Mouse (Mus musculus): ENCODE results near the gene Ccnb2. TPM values are rescaled to one million over a fixed set of nuclear protein-coding genes. Genes with fewer than 3 reads are reported as not detected.

Ccnb2 gene
- total and polyA plus RNA-seq, 2 experiments: 0.17 to 0.37 TPM

GRCm38 (mm10) chr9:70391042-70391441 is 30.3 kb downstream of the Ccnb2 start:
- no peaks in the 10 kb centered on the region for H3K4me1 ChIP-seq (ENCODE audit: control insufficient read depth, insufficient read depth, low read length)
- DNase-seq (ENCODE audit: extremely low read depth, low read depth, low spot score): no peak
- no peak overlapping the region for H3K4me3 ChIP-seq (ENCODE audit: insufficient read depth, low read depth, low read length)
- no peak overlapping the region for H3K27ac ChIP-seq (replicated peaks; ENCODE audit: insufficient read depth, low read depth, low read length)
- H3K36me3 ChIP-seq (ENCODE audit: control insufficient read depth, insufficient read depth, low read length): peaks cover 32% of the 10 kb centered on the region
- TF ChIP-seq POLR2A (IDR thresholded peaks at IDR 0.05; ENCODE audit: extremely low read depth, insufficient read depth, low read length) (no peak), CTCF (IDR thresholded peaks at IDR 0.05; ENCODE audit: low read depth, low read length) (no peak)
- no peaks in the 10 kb centered on the region for H3K79me2 ChIP-seq (ENCODE audit: control insufficient read depth, insufficient read depth, low read length)
- 96% methylated on average over 5 of the region's 5 CpGs for WGBS
- no peak overlapping the region for H3K9ac ChIP-seq (ENCODE audit: low read depth, low read length)
- H3K27me3 ChIP-seq (ENCODE audit: control insufficient read depth, insufficient read depth, low read length): no peaks in the 10 kb centered on the region

DNA sequence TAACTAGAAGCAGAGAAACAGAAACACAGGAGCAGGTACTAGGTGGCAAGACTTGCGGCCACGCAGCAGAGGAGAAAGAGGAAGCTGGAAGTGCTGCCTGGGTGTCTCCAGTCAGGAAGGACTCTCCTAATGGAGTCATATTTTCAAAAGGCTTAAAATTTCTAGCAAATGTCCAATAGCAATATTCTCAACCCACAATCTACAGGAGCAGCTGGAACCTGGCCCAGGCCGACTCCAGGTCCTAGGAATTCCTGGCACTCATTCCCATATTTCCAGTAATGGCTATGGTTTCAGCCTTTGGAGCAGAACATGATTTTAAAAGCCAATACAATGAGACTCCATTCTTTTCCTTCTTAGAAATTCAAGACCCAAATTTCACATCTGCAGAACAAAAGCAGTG is 31.8 kb downstream of the Ccnb2 start:
- Histone ChIP-seq H3K79me2 (ENCODE audit: control insufficient read depth, insufficient read depth, low read length) (no peaks in the 10 kb centered on the region), H3K9ac (ENCODE audit: low read depth, low read length) (no peak overlapping the region), H3K4me3 (ENCODE audit: insufficient read depth, low read depth, low read length) (no peak overlapping the region), H3K4me1 (ENCODE audit: control insufficient read depth, insufficient read depth, low read length) (no peaks in the 10 kb centered on the region), H3K27me3 (ENCODE audit: control insufficient read depth, insufficient read depth, low read length) (no peaks in the 10 kb centered on the region), H3K27ac (replicated peaks; ENCODE audit: insufficient read depth, low read depth, low read length) (no peak overlapping the region), H3K36me3 (ENCODE audit: control insufficient read depth, insufficient read depth, low read length) (peaks cover 38% of the 10 kb centered on the region)
- 85% methylated on average over 3 of the region's 3 CpGs for WGBS
- DNase-seq (ENCODE audit: extremely low read depth, low read depth, low spot score): no peak
- no peak for TF ChIP-seq POLR2A (IDR thresholded peaks at IDR 0.05; ENCODE audit: extremely low read depth, insufficient read depth, low read length)
- no peak for TF ChIP-seq CTCF (IDR thresholded peaks at IDR 0.05; ENCODE audit: low read depth, low read length)

DNA sequence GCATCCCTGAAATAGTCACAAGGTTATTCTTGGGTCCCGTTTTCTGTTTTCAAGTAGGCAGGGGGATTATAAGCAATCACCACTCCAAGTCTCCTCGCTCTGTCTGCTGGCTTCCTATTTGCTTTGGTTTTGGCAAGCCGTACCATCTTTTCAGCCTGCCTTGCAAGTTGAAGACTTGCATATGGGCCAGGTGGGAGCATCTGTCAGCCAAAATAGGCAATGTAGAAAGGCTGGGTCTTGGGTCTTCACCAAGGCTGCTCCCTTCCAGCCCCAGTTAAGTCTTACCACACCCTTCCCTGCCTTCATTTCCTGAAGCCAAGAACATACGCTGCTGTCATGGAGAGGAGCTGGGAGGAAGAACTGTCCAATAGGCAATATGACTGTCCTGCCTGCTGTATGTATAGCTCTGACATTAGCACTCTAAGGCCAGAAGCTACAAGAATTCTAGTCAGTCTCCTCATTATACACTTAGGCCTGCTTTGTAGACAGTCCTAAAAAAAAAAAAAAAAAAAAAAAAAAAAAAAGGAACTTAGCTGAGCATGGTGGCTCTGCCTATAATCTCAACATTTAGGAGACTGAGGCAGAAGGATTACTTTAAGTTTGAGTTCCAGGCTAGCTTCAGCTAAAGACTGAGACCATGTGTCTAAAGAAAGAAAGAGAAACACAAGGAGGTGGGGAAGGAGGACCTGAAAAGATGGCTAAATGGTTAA is 33.8 kb downstream of the Ccnb2 start:
- DNase-seq (ENCODE audit: extremely low read depth, low read depth, low spot score): no peak
- no peak overlapping the region for H3K4me3 ChIP-seq (ENCODE audit: insufficient read depth, low read depth, low read length)
- H3K27me3 ChIP-seq (ENCODE audit: control insufficient read depth, insufficient read depth, low read length): no peaks in the 10 kb centered on the region
- H3K27ac ChIP-seq (replicated peaks; ENCODE audit: insufficient read depth, low read depth, low read length): no peak overlapping the region
- H3K9ac ChIP-seq (ENCODE audit: low read depth, low read length): no peak overlapping the region
- no peaks in the 10 kb centered on the region for H3K4me1 ChIP-seq (ENCODE audit: control insufficient read depth, insufficient read depth, low read length)
- 95% methylated on average over 4 of the region's 4 CpGs for WGBS
- TF ChIP-seq CTCF (IDR thresholded peaks at IDR 0.05; ENCODE audit: low read depth, low read length) (no peak), POLR2A (IDR thresholded peaks at IDR 0.05; ENCODE audit: extremely low read depth, insufficient read depth, low read length) (no peak)
- H3K79me2 ChIP-seq (ENCODE audit: control insufficient read depth, insufficient read depth, low read length): no peaks in the 10 kb centered on the region
- H3K36me3 ChIP-seq (ENCODE audit: control insufficient read depth, insufficient read depth, low read length): peaks cover 44% of the 10 kb centered on the region

GRCm38 (mm10) chr9:70384958-70385728 is 36.2 kb downstream of the Ccnb2 start:
- Histone ChIP-seq H3K4me1 (ENCODE audit: control insufficient read depth, insufficient read depth, low read length) (no peaks in the 10 kb centered on the region), H3K27me3 (ENCODE audit: control insufficient read depth, insufficient read depth, low read length) (no peaks in the 10 kb centered on the region), H3K4me3 (ENCODE audit: insufficient read depth, low read depth, low read length) (no peak overlapping the region), H3K36me3 (ENCODE audit: control insufficient read depth, insufficient read depth, low read length) (peaks cover 41% of the 10 kb centered on the region), H3K9ac (ENCODE audit: low read depth, low read length) (no peak overlapping the region), H3K27ac (replicated peaks; ENCODE audit: insufficient read depth, low read depth, low read length) (no peak overlapping the region), H3K79me2 (ENCODE audit: control insufficient read depth, insufficient read depth, low read length) (no peaks in the 10 kb centered on the region)
- TF ChIP-seq CTCF (IDR thresholded peaks at IDR 0.05; ENCODE audit: low read depth, low read length): no peak
- TF ChIP-seq POLR2A (IDR thresholded peaks at IDR 0.05; ENCODE audit: extremely low read depth, insufficient read depth, low read length): no peak
- DNase-seq (ENCODE audit: extremely low read depth, low read depth, low spot score): no peak
- 87% methylated on average over 18 of the region's 18 CpGs for WGBS

- WGBS: 94% methylated on average over 4 of the region's 4 CpGs
- Histone ChIP-seq H3K36me3 (ENCODE audit: control insufficient read depth, insufficient read depth, low read length) (peaks cover 41% of the 10 kb centered on the region), H3K9ac (ENCODE audit: low read depth, low read length) (no peak overlapping the region), H3K4me3 (ENCODE audit: insufficient read depth, low read depth, low read length) (no peak overlapping the region), H3K27ac (replicated peaks; ENCODE audit: insufficient read depth, low read depth, low read length) (no peak overlapping the region), H3K4me1 (ENCODE audit: control insufficient read depth, insufficient read depth, low read length) (no peaks in the 10 kb centered on the region), H3K79me2 (ENCODE audit: control insufficient read depth, insufficient read depth, low read length) (no peaks in the 10 kb centered on the region), H3K27me3 (ENCODE audit: control insufficient read depth, insufficient read depth, low read length) (no peaks in the 10 kb centered on the region)
- no peak for DNase-seq (ENCODE audit: extremely low read depth, low read depth, low spot score)
- TF ChIP-seq POLR2A (IDR thresholded peaks at IDR 0.05; ENCODE audit: extremely low read depth, insufficient read depth, low read length) (no peak), CTCF (IDR thresholded peaks at IDR 0.05; ENCODE audit: low read depth, low read length) (no peak)
Measured at GRCm38 (mm10) chr9:70384494-70384893, 36.9 kb downstream of the Ccnb2 start.

DNA sequence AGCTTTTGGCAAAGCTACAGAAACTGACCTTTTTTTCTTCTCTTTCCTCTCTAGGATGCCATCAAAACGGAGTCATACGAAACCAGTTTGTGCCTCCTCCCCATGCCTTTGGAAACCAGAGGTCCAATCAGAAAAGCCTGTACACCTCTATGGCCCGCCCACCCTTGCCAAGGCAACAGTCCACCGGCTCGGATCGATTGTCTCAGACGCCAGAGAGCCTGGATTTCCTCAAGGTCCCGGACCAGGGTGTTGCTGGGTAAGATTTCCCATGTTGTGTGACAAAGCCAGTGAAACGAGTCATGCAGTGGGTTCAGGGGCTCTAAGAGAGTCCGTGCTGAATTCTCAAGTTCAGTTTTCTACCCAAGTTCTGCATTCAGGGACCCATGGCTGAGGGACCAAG is 37.6 kb downstream of the Ccnb2 start:
- WGBS: 91% methylated on average over 10 of the region's 10 CpGs
- no peaks in the 10 kb centered on the region for H3K4me1 ChIP-seq (ENCODE audit: control insufficient read depth, insufficient read depth, low read length)
- DNase-seq (ENCODE audit: extremely low read depth, low read depth, low spot score): no peak
- no peak overlapping the region for H3K27ac ChIP-seq (replicated peaks; ENCODE audit: insufficient read depth, low read depth, low read length)
- no peaks in the 10 kb centered on the region for H3K79me2 ChIP-seq (ENCODE audit: control insufficient read depth, insufficient read depth, low read length)
- TF ChIP-seq CTCF (IDR thresholded peaks at IDR 0.05; ENCODE audit: low read depth, low read length) (no peak), POLR2A (IDR thresholded peaks at IDR 0.05; ENCODE audit: extremely low read depth, insufficient read depth, low read length) (no peak)
- no peak overlapping the region for H3K9ac ChIP-seq (ENCODE audit: low read depth, low read length)
- no peak overlapping the region for H3K4me3 ChIP-seq (ENCODE audit: insufficient read depth, low read depth, low read length)
- H3K27me3 ChIP-seq (ENCODE audit: control insufficient read depth, insufficient read depth, low read length): no peaks in the 10 kb centered on the region
- H3K36me3 ChIP-seq (ENCODE audit: control insufficient read depth, insufficient read depth, low read length): peaks cover 41% of the 10 kb centered on the region
